Mouse (Mus musculus): Measurements from ENCODE around the gene Sema3g.

DNA sequence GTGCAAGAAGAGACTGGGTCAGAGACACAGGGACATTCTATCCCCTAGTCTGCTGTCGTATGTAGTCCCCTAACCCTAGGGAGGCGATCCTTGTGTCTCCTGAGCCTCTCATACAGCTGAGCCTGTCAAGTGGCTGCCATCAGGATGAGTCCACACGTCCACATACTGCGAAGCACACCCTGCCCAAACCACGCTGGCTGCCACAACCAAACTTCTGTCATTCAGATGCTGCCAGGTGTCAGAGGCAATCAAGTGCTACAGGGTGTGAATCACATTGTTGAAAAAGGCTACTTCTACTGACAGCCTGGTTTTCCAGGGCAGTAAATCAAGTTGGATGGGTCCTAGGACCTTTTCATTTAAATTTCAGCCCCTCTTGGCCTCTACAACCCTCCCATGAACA lies 39.9 kb upstream of the Sema3g start:
- TF ChIP-seq POLR2A (IDR thresholded peaks at IDR 0.05; ENCODE audit: borderline replicate concordance, insufficient read depth, low read length): no peak
- no peak for TF ChIP-seq CTCF (IDR thresholded peaks at IDR 0.05; ENCODE audit: borderline replicate concordance, insufficient read depth, low read depth, low read length)

All from cerebellum, adult 2 months (tissue).